Mouse (Mus musculus): Measurements from ENCODE around the gene Tigd2.
"Not testable (repeated sequence)": the region's sequence is repeated elsewhere in the genome, so short reads cannot be mapped to it uniquely, and the experiment has no call there.

Tigd2 gene

GRCm38 (mm10) chr6:59208685-59209298, at the start of gene Tigd2:
Gene Tigd2 (plus strand): TSS chr6:59208870.
- peak; percentile 77 for DNase-seq (ENCODE audit: low read depth)

GRCm38 (mm10) chr6:59161801-59162478, 46.7 kb upstream of the Tigd2 start:
- DNase-seq (ENCODE audit: low read depth), result no peak

DNA sequence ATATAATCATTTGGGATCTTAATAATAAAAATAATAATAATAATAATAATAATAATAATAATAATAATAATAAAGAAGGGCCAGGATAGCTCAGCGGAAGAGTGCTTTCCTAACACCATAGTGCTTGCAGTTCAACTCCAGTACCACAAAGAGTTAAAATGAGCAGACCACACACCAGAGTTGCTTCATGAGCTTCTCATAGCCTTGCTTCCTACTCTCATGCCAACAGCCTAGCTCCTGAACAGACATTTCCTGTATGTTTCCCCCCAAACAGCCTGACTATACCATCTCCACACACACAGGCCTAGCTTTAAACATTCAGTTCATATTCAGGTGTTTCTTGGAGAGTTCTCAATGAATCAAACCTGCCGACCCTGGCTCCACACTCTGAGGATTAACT, 45.8 kb upstream of the Tigd2 start:
- DNase-seq (ENCODE audit: low read depth), result no peak

DNA sequence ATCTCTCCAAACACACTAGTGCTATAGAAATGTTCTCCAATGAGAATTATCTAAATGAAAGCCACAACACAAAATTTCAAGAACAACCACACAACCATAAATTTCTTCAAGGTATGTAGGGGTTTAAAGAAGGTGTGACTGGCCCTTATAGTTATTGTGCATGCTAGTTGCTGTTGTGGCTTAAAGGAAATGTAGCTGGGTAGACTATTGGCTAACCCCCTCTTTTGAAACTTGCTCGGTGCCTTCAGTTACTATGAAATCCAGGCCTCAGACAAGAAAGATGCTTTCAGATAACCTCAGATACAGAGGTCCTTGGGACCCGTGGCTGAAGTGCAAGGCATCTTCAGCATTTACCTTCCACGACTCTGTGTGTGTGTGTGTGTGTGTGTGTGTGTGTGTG, 45.3 kb upstream of the Tigd2 start:
- no peak for DNase-seq (ENCODE audit: low read depth)

GRCm38 (mm10) chr6:59168939-59169338, 39.7 kb upstream of the Tigd2 start:
- DNase-seq (ENCODE audit: low read depth), result no peak

DNA sequence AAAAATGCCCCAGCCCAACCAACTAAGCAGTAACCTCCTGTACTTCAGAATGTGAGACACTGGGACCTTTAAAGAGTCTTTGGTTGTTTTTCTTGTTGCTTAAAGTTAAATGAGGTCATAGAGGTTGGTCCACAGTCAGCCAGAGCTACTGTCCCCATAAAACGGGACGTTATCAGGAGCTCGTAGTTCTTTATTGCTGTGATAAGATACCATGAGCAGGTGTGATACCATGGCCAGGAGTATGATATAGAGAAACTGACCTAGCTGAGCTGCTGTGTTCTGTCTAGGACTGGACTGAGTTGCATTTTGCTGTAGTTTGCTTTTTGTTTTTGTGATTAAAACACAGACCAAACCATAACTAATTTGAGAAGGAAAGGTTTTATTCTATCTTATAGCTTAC, 37.4 kb upstream of the Tigd2 start:
- no peak for DNase-seq (ENCODE audit: low read depth)

DNA sequence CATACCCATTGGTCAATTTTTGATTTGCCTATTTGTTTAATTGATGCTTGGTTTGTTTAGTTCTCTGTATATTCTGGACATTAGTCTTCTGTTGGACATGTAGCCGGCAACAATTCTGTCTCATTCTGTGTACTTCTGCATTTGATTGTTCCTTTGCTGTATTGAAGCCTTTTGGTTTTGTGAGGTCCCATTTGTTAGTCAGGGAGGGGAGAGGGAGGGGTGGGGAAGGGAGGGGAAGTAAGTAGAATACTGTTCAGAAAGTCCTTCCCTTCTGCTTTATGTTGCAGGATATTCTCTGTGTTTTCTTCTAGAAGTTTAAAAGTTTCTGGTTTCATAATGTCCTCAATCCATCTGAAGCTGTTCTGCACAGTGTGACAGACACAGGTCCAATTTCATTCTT, 34.7 kb upstream of the Tigd2 start:
- no peak for DNase-seq (ENCODE audit: low read depth)

DNA sequence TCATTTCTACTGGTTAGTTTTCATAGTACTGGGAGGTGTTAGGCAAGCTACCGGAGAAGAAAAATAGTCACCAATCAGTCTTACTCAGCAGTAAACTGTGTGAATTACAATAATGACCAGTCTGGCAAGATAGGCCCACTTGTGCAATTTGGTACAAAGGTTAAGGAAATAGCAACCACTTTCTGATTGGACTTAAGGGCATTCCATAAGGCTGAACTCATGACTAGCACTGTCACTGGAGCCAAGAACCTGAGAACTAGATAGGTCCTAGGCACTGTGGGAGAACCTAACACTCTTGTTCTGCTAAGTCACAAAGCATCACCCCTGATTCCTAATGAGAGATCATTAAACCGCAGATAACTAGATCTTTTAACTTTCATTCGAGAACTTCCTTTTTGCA, 30.6 kb upstream of the Tigd2 start:
- no peak for DNase-seq (ENCODE audit: low read depth)

- DNase-seq (ENCODE audit: low read depth), result peak; percentile 72
Measured at GRCm38 (mm10) chr6:59180376-59180996, 28.2 kb upstream of the Tigd2 start.

DNA sequence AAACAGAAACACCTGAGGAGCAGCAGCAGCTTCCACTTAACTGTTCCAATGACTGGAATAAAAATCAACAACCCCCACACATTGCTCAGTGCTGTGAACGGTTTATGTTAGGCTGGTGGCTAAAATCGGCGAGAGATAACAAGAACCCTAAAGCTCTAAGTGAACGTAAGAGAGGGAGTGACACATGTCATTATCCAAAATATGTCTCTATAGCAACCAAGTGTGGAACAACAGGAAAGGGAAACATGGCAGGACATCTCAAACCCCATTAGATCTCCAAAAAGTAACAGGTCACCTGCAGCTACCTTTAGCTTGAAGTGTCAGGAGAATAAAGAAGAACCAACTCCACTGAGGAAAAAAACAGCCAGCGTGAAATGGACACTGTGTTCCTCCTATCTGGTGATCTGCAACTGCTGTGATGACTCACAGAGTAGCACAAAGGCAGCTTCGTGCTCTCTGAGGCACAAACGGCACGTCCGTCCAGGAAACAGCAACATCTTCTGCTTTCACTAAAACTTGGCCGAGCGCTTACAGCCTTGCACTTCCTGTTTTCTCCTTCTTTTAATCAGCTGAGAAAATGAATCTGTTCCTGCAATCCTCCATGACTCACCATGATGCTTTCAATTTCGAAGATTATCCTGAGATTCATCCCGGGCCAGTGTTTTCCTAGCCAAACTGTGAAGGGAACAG, 23.5 kb upstream of the Tigd2 start:
- peak; percentile 44 for DNase-seq (ENCODE audit: low read depth)

- DNase-seq (ENCODE audit: low read depth), result no peak
Measured at GRCm38 (mm10) chr6:59190006-59190405, 18.7 kb upstream of the Tigd2 start.

DNA sequence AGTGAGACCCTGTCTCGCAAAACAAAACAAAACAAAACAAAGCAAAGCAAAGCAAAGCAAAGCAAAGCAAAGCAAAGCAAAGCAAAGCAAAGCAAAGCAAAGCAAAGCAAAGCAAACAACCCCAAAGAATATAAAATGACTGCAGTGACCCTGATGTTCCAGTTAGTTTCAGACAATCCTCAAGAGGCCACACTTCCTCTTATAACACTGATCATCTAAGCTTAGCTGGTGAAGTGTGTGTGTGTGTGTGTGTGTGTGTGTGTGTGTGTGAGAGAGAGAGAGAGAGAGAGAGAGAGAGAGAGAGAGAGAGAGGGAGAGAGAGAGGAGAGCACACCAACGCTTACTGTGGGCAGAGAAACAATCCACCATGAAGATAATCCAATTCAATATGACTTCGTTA, 14.2 kb upstream of the Tigd2 start:
- DNase-seq (ENCODE audit: low read depth), result not testable (repeated sequence)

GRCm38 (mm10) chr6:59195849-59196635, 12.6 kb upstream of the Tigd2 start:
- DNase-seq (ENCODE audit: low read depth), result no peak

- no peak for DNase-seq (ENCODE audit: low read depth)
Measured at GRCm38 (mm10) chr6:59196746-59197145, 11.9 kb upstream of the Tigd2 start.

GRCm38 (mm10) chr6:59198356-59198755, 10.3 kb upstream of the Tigd2 start:
- no peak for DNase-seq (ENCODE audit: low read depth)

GRCm38 (mm10) chr6:59199021-59199420, 9.6 kb upstream of the Tigd2 start:
- no peak for DNase-seq (ENCODE audit: low read depth)

DNA sequence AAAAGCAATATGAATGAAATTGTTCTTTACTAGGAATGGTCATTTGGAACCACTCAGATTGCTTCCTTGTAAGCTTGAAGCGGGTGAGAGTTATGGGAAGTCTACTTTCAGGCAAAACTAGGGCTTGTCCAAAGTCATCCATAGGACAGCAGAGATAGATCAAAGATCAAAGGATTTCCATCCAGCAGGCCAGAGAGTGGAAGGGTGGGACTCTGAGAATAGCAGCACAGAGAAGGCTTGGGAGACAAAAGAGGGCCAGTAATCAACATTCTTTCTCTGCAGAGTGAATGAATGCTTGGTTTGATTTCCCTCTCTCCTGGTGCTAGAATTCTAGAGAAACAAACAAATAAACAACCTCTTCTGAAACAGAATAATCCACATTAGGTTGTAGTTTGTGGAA, 1.1 kb upstream of the Tigd2 start:
- no peak for DNase-seq (ENCODE audit: low read depth)

DNA sequence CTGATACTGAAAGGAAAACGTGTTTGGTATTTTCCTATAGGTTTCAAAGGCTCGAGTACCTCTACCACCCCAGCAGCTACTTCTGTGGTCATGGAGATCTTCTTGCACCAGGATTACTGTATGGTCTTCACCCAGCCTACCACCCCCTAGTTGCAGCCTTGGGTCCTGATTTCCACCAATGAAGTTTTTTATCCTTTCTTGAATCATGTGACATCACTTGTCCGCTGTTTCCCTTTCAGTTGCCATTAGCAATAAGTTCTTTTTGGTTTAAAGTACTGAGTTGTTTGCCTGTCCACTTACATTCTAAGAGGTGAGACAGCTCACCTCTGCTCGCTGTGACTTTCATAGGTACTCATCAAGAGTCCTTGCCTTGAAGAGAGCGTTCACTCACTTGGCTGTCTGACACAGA, 633 bp downstream of the Tigd2 start:
- no peak for DNase-seq (ENCODE audit: low read depth)

DNA sequence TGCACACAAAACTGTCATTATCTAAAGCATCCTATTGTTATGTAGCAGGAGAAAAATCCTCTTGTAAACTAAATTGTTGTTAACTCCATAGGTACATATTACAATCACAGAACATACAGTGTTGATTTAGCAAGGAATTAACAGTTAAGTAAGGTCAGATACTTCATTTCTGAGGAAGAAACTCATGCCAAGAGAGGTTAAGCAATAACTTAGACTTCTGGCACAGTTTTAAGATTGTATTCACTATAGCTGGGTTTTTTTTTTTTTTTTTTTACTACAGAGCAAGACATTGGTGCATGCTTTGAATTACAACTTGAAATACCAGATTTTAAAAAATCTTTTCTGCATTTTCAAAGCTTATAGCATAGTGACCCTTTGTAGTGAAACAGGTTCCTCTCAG, 24.5 kb downstream of the Tigd2 start:
- DNase-seq (ENCODE audit: low read depth), result no peak

- DNase-seq (ENCODE audit: low read depth), result no peak
Measured at GRCm38 (mm10) chr6:59233651-59234050, 25.0 kb downstream of the Tigd2 start.

DNA sequence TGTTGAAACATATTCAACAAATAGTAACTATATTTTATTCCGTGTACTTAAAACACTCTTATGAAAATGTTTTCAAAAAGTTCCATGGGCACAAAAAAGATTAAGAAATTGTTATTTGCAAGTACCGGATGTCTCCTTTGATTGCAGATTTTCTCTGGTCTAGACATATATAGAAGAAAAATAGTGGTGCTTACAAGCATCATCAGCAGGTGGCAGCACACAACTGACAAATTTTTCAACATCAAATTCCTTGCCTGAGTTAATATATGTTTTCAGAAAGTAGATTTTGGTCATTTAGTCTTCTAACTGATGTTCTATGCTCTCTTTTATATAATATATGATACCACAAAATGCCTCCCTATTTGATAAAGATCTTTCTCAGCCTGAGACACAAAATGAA, 41.0 kb downstream of the Tigd2 start:
- DNase-seq (ENCODE audit: low read depth), result peak; percentile 12

- no peak for DNase-seq (ENCODE audit: low read depth)
Measured at GRCm38 (mm10) chr6:59250536-59250935, 41.9 kb downstream of the Tigd2 start.
